Mouse (Mus musculus): ENCODE data around the gene Spata2. TPM values are rescaled to one million over a fixed set of nuclear protein-coding genes. Genes with fewer than 3 reads are reported as not detected.

The Spata2 gene
- 39.3 TPM for polyA plus RNA-seq (2017; shearing (Covaris generic))

GRCm38 (mm10) chr2:167492713-167493636 is at the start of gene Spata2:
TSS of gene Spata2 (minus strand) at chr2:167492887.

GRCm38 (mm10) chr2:167537476-167538297 is 45.0 kb upstream of the Spata2 start, which contains the start of gene Snai1:
TSS of gene Snai1 (plus strand) at chr2:167538195.

GRCm38 (mm10) chr2:167491757-167492708 is 654 bp downstream of the Spata2 start, which contains the start of gene Rnf114:
TSS of gene Rnf114 (plus strand) at chr2:167492645.

Other genes with a start within 250 kb of the Spata2 start
- gene B4galt5, start 143.7 kb downstream of the Spata2 start, polyA plus RNA-seq (2017; shearing (Covaris generic)) = 4.5 TPM
- gene Slc9a8, start 71.2 kb downstream of the Spata2 start, polyA plus RNA-seq (2017; shearing (Covaris generic)) = 91.4 TPM
- 302 TPM for gene Rnf114, start 242 bp downstream of the Spata2 start, polyA plus RNA-seq (2017; shearing (Covaris generic))
- 0.17 TPM for gene Snai1, start 45.3 kb upstream of the Spata2 start, polyA plus RNA-seq (2017; shearing (Covaris generic))
- 371 TPM for gene Ube2v1, start 139.2 kb upstream of the Spata2 start, polyA plus RNA-seq (2017; shearing (Covaris generic))
- gene Gm20431, start 168.6 kb upstream of the Spata2 start, polyA plus RNA-seq (2017; shearing (Covaris generic)) = not detected
- gene Cebpb, start 196.0 kb upstream of the Spata2 start, polyA plus RNA-seq (2017; shearing (Covaris generic)) = 0.19 TPM
- 9.8 TPM for gene Tmem189, start 196.9 kb upstream of the Spata2 start, polyA plus RNA-seq (2017; shearing (Covaris generic))